Mouse (Mus musculus): ENCODE measurements around the gene Mfrp. TPM values are rescaled to one million over a fixed set of nuclear protein-coding genes. Genes with fewer than 3 reads are reported as not detected.

Mfrp gene
- total RNA-seq, 1 experiment from 2014 or later, result not detected

- ATAC-seq (ENCODE audit: extremely low read depth, insufficient number of reproducible peaks, low FRiP score, poor library complexity, severe bottlenecking), result no peak
These were observed 24.1 kb upstream of the Mfrp start for GRCm38 (mm10) chr9:44077266-44077910.

- no peak for ATAC-seq (ENCODE audit: extremely low read depth, insufficient number of reproducible peaks, low FRiP score, poor library complexity, severe bottlenecking)
These were observed 23.3 kb upstream of the Mfrp start for GRCm38 (mm10) chr9:44078136-44078797.

GRCm38 (mm10) chr9:44078955-44079756 lies 22.4 kb upstream of the Mfrp start:
- no peak for ATAC-seq (ENCODE audit: extremely low read depth, insufficient number of reproducible peaks, low FRiP score, poor library complexity, severe bottlenecking)

GRCm38 (mm10) chr9:44079997-44080780 lies 21.3 kb upstream of the Mfrp start:
- ATAC-seq (ENCODE audit: extremely low read depth, insufficient number of reproducible peaks, low FRiP score, poor library complexity, severe bottlenecking), result no peak

- no peak for ATAC-seq (ENCODE audit: extremely low read depth, insufficient number of reproducible peaks, low FRiP score, poor library complexity, severe bottlenecking)
These were observed 20.6 kb upstream of the Mfrp start for GRCm38 (mm10) chr9:44080953-44081352.

- ATAC-seq (ENCODE audit: extremely low read depth, insufficient number of reproducible peaks, low FRiP score, poor library complexity, severe bottlenecking), result no peak
These were observed 19.9 kb upstream of the Mfrp start for GRCm38 (mm10) chr9:44081581-44081980.

- ATAC-seq (ENCODE audit: extremely low read depth, insufficient number of reproducible peaks, low FRiP score, poor library complexity, severe bottlenecking), result no peak
These were observed 19.3 kb upstream of the Mfrp start for GRCm38 (mm10) chr9:44082266-44082665.

- ATAC-seq (ENCODE audit: extremely low read depth, insufficient number of reproducible peaks, low FRiP score, poor library complexity, severe bottlenecking), result no peak
These were observed 18.0 kb upstream of the Mfrp start for GRCm38 (mm10) chr9:44083392-44084121.

- ATAC-seq (ENCODE audit: extremely low read depth, insufficient number of reproducible peaks, low FRiP score, poor library complexity, severe bottlenecking), result no peak
These were observed 17.3 kb upstream of the Mfrp start for GRCm38 (mm10) chr9:44084236-44084635.

- peak; percentile 25 for ATAC-seq (ENCODE audit: extremely low read depth, insufficient number of reproducible peaks, low FRiP score, poor library complexity, severe bottlenecking)
These were observed 16.8 kb upstream of the Mfrp start for GRCm38 (mm10) chr9:44084659-44085229.

- ATAC-seq (ENCODE audit: extremely low read depth, insufficient number of reproducible peaks, low FRiP score, poor library complexity, severe bottlenecking), result no peak
These were observed 16.3 kb upstream of the Mfrp start for GRCm38 (mm10) chr9:44085276-44085675.

- ATAC-seq (ENCODE audit: extremely low read depth, insufficient number of reproducible peaks, low FRiP score, poor library complexity, severe bottlenecking), result no peak
These were observed 15.5 kb upstream of the Mfrp start for GRCm38 (mm10) chr9:44085741-44086665.

- ATAC-seq (ENCODE audit: extremely low read depth, insufficient number of reproducible peaks, low FRiP score, poor library complexity, severe bottlenecking), result no peak
These were observed 14.6 kb upstream of the Mfrp start for GRCm38 (mm10) chr9:44086960-44087359.

- ATAC-seq (ENCODE audit: extremely low read depth, insufficient number of reproducible peaks, low FRiP score, poor library complexity, severe bottlenecking), result no peak
These were observed 13.6 kb upstream of the Mfrp start for GRCm38 (mm10) chr9:44087761-44088455.

GRCm38 (mm10) chr9:44088877-44089608 lies 12.5 kb upstream of the Mfrp start:
- peak; percentile 62 for ATAC-seq (ENCODE audit: extremely low read depth, insufficient number of reproducible peaks, low FRiP score, poor library complexity, severe bottlenecking)

Data from neutrophil, adult 5-6 weeks (primary cell).